Mouse (Mus musculus): Measurements from ENCODE around the gene Ap1g1. TPM values are rescaled to one million over a fixed set of nuclear protein-coding genes. Genes with fewer than 3 reads are reported as not detected.
"Not testable (repeated sequence)": the region's sequence is repeated elsewhere in the genome, so short reads cannot be mapped to it uniquely, and the experiment has no call there.

Ap1g1 gene
- polyA plus RNA-seq, 1 experiment from 2014 or later: 51.4 TPM

- H3K4me3 ChIP-seq: no peak overlapping the region
- H3K4me2 ChIP-seq: no peak overlapping the region
- ATAC-seq (ENCODE audit: low FRiP score): no peak
- no peaks in the 10 kb centered on the region for H3K9me3 ChIP-seq
- 87% methylated on average over 1 of the region's 1 CpGs for WGBS
- H3K4me1 ChIP-seq (replicated peaks): peaks cover 18% of the 10 kb centered on the region
- H3K27ac ChIP-seq: no peak overlapping the region
- H3K9ac ChIP-seq: no peak overlapping the region
- no peaks in the 10 kb centered on the region for H3K27me3 ChIP-seq
- H3K36me3 ChIP-seq: peaks cover 3% of the 10 kb centered on the region; the same call in 1 of the 2 replicates
Measured at GRCm38 (mm10) chr8:109871056-109871455, 92.7 kb downstream of the Ap1g1 start.

DNA sequence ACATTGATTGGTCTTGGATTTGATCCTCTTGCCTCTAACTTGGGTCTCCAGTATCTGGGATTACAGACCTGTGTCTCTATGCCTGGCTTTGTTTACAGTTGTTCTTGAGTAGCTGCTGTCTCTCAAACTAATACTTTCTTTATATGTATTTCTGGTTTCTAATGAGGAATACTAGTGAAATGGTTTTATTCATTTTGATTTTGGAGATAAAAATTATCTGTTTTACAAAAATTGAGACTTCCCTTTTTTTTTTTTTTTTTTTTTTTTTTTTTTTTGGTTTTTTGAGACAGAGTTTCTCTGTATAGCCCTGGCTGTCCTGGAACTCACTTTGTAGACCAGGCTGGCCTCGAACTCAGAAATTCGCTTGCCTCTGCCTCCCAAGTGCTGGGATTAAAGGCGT, 95.4 kb downstream of the Ap1g1 start:
- H3K9me3 ChIP-seq: not testable (repeated sequence)
- 94% methylated on average over 3 of the region's 3 CpGs for WGBS

GRCm38 (mm10) chr8:109880012-109880662, 101.8 kb downstream of the Ap1g1 start:
- Histone ChIP-seq H3K36me3 (peaks cover 43% of the 10 kb centered on the region), H3K27me3 (no peaks in the 10 kb centered on the region), H3K9me3 (no peaks in the 10 kb centered on the region), H3K4me2 (no peak overlapping the region), H3K4me3 (no peak overlapping the region), H3K9ac (no peak overlapping the region), H3K4me1 (replicated peaks) (no peaks in the 10 kb centered on the region), H3K27ac (no peak overlapping the region)
- ATAC-seq (ENCODE audit: low FRiP score): no peak
- WGBS: 91% methylated on average over 5 of the region's 5 CpGs

More for the DNA sequence above, 95.4 kb downstream of the Ap1g1 start:
- H3K4me2 ChIP-seq; H3K4me3 ChIP-seq; ATAC-seq (ENCODE audit: low FRiP score); H3K27me3 ChIP-seq; H3K27ac ChIP-seq; H3K9ac ChIP-seq: not testable (repeated sequence)
- Histone ChIP-seq H3K36me3 (peaks cover 22% of the 10 kb centered on the region), H3K4me1 (replicated peaks) (peaks cover 14% of the 10 kb centered on the region)

DNA sequence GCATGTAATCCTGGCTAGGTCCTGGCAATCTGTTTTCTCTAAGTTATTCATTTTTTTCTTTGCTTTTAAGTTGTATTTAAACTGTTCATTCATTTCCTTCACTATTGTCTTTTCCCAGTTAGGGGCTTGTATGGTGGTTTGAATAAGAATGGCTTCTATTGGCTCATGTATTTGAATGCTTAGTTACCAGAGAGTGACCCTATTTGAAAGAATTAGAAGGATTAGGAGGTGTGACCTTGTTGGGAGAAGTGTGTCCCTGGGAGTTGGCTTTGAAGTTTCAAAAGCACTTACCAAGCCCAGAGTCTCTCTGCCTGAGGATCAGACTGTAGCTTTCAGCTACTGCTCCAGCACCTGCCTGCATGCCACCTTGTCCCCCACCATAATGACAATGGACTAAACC, 106.9 kb downstream of the Ap1g1 start:
- Histone ChIP-seq H3K36me3 (peaks cover 41% of the 10 kb centered on the region), H3K9me3 (no peaks in the 10 kb centered on the region), H3K4me3 (no peak overlapping the region), H3K4me2 (no peak overlapping the region), H3K9ac (no peak overlapping the region), H3K27ac (no peak overlapping the region), H3K27me3 (no peaks in the 10 kb centered on the region), H3K4me1 (replicated peaks) (no peaks in the 10 kb centered on the region)
- no peak for ATAC-seq (ENCODE audit: low FRiP score)

DNA sequence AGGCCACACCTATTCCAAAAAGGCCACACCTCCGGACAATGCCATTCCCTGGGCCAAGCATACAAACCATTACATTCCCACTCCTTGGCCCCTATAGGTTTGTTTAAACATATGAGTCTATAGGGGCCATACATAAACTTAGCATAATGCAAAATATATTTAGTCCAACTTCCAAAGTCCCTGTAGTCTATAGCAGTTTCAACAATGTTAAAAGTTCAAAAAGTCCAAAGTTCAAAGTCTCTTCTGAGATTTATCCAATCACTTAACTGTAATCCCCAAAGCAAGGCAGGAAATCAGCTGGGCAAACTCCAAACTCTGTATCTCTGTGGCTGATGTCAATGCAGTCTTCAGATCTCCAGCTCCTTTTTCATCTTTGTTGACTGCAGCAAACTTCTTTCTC, 110.9 kb downstream of the Ap1g1 start:
- WGBS: 100% methylated on average over 1 of the region's 1 CpGs
- H3K27ac ChIP-seq: no peak overlapping the region
- no peak for ATAC-seq (ENCODE audit: low FRiP score)
- H3K27me3 ChIP-seq: no peaks in the 10 kb centered on the region
- no peaks in the 10 kb centered on the region for H3K4me1 ChIP-seq (replicated peaks)
- no peak overlapping the region for H3K4me3 ChIP-seq
- peaks cover 43% of the 10 kb centered on the region for H3K36me3 ChIP-seq
- no peaks in the 10 kb centered on the region for H3K9me3 ChIP-seq
- H3K9ac ChIP-seq: no peak overlapping the region
- H3K4me2 ChIP-seq: no peak overlapping the region

- Histone ChIP-seq H3K27me3 (no peaks in the 10 kb centered on the region), H3K4me2 (no peak overlapping the region), H3K4me3 (no peak overlapping the region), H3K9me3 (no peaks in the 10 kb centered on the region), H3K9ac (no peak overlapping the region), H3K36me3 (peaks cover 39% of the 10 kb centered on the region), H3K4me1 (replicated peaks) (no peaks in the 10 kb centered on the region), H3K27ac (no peak overlapping the region)
- ATAC-seq (ENCODE audit: low FRiP score): no peak
- WGBS: 94% methylated on average over 3 of the region's 3 CpGs
Measured at GRCm38 (mm10) chr8:109890794-109891585, 112.6 kb downstream of the Ap1g1 start.

DNA sequence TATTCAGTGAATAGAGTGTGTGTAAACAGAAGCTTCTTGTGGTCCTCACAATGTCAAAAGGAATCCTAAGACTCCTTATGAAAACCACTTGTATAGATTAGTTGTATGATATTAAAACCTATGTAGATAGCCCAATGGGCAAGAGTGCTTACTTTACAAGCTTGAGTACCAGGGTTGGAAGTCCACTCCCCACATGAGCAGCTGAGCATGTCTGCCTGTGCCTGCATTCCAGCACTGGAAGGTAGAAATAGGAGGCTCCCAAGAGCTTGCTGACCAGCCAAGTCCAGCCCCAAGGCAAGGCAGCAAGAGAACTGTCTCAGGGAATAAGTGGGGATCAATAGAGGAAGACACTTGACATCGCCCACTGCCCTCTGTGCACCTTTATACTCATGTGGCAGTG, 116.3 kb downstream of the Ap1g1 start:
- no peaks in the 10 kb centered on the region for H3K4me1 ChIP-seq (replicated peaks)
- H3K4me2 ChIP-seq: no peak overlapping the region
- no peak overlapping the region for H3K27ac ChIP-seq
- ATAC-seq (ENCODE audit: low FRiP score): no peak
- H3K36me3 ChIP-seq: peaks cover 20% of the 10 kb centered on the region
- no peak overlapping the region for H3K4me3 ChIP-seq
- H3K27me3 ChIP-seq: no peaks in the 10 kb centered on the region
- 95% methylated on average over 1 of the region's 1 CpGs for WGBS
- no peak overlapping the region for H3K9ac ChIP-seq
- H3K9me3 ChIP-seq: no peaks in the 10 kb centered on the region

- Histone ChIP-seq H3K36me3 (peaks cover 13% of the 10 kb centered on the region; the same call in 1 of the 2 replicates), H3K27ac (no peak overlapping the region), H3K4me2 (no peak overlapping the region), H3K4me3 (no peak overlapping the region), H3K9ac (no peak overlapping the region), H3K4me1 (replicated peaks) (no peaks in the 10 kb centered on the region), H3K9me3 (no peaks in the 10 kb centered on the region), H3K27me3 (no peaks in the 10 kb centered on the region)
- WGBS: 92% methylated on average over 12 of the region's 12 CpGs
- no peak for ATAC-seq (ENCODE audit: low FRiP score)
Measured at GRCm38 (mm10) chr8:109895355-109895754, 117.0 kb downstream of the Ap1g1 start.

DNA sequence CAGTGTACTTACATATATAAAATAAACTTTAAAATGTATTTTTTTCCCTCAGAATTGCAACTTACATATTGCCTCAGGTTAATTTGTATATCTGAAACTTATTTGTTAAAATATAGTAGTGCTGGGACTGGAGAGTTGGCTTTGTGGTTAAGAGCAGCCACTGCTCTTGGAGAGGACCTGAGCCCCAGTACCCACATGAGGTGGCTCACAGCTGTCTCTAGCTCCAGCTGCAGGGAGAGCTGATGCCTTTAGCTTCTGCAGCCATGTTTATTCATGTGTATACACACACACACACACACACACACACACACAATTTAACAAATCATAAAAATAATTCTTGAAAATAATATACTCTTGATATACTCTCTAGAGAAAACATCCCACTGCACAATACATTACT, 124.0 kb downstream of the Ap1g1 start:
- no peaks in the 10 kb centered on the region for H3K27me3 ChIP-seq
- H3K4me1 ChIP-seq (replicated peaks): no peaks in the 10 kb centered on the region
- H3K4me3 ChIP-seq: no peak overlapping the region
- no peak overlapping the region for H3K4me2 ChIP-seq
- no peaks in the 10 kb centered on the region for H3K9me3 ChIP-seq
- H3K9ac ChIP-seq: no peak overlapping the region
- H3K36me3 ChIP-seq: peaks cover 21% of the 10 kb centered on the region
- H3K27ac ChIP-seq: no peak overlapping the region
- no peak for ATAC-seq (ENCODE audit: low FRiP score)

DNA sequence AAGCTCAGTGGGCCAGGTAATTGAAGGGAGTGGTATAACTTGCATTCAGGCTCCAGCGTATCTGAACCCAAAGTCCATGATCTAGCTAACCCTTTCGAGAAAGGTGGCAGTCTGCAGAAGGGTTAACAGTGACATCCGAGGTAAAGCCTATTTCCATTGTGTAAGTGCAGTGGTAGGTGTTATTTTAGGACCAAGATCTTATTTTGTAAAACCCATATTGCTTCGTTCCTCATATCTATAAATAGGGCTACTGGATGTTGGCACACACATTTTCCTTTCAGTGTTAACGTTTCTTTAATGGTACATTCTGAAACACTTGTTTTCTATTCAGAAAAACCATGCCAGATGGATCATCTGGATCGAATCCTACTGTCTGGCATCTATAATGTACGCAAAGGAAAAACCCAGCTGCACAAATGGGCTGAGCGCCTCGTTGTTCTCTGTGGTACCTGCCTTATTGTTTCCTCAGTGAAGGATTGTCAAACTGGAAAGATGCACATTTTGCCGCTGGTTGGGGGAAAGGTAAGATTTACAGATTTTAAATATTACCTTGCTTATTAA, 125.6 kb downstream of the Ap1g1 start:
- Histone ChIP-seq H3K4me2 (no peak overlapping the region), H3K4me1 (replicated peaks) (no peaks in the 10 kb centered on the region), H3K36me3 (peaks cover 32% of the 10 kb centered on the region), H3K27me3 (no peaks in the 10 kb centered on the region), H3K9me3 (no peaks in the 10 kb centered on the region), H3K27ac (no peak overlapping the region), H3K9ac (no peak overlapping the region), H3K4me3 (no peak overlapping the region)
- ATAC-seq (ENCODE audit: low FRiP score): no peak
- WGBS: 86% methylated on average over 10 of the region's 10 CpGs

GRCm38 (mm10) chr8:109904928-109905668, 126.7 kb downstream of the Ap1g1 start:
- no peak for ATAC-seq (ENCODE audit: low FRiP score)
- Histone ChIP-seq H3K36me3 (peaks cover 43% of the 10 kb centered on the region), H3K9ac (no peak overlapping the region), H3K4me3 (no peak overlapping the region), H3K27ac (no peak overlapping the region), H3K4me1 (replicated peaks) (no peaks in the 10 kb centered on the region), H3K27me3 (no peaks in the 10 kb centered on the region), H3K9me3 (no peaks in the 10 kb centered on the region), H3K4me2 (no peak overlapping the region)
- 97% methylated on average over 1 of the region's 1 CpGs for WGBS

DNA sequence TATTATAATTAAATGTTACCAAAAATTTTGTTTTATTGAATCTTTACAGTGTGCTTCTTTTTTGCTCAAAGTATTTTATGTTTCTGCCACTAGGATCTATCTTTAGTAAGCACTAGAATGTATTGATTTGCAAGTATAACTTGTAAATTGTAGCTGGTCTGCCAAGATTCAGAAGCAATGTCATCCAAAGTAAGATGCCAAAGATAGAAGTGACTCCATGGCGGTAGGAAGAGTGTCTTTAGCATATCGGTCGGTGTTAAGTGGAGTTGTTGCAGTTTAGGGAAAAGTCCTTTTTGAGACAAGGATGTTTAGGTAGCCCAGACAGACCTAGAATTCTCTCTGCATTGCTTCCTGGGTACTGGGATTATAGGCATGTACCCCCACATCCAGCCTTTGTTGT, 128.6 kb downstream of the Ap1g1 start:
- WGBS: 96% methylated on average over 3 of the region's 3 CpGs
- H3K4me2 ChIP-seq: no peak overlapping the region
- no peak overlapping the region for H3K4me3 ChIP-seq
- no peak overlapping the region for H3K27ac ChIP-seq
- H3K9me3 ChIP-seq: no peaks in the 10 kb centered on the region
- ATAC-seq (ENCODE audit: low FRiP score): no peak
- no peaks in the 10 kb centered on the region for H3K4me1 ChIP-seq (replicated peaks)
- no peaks in the 10 kb centered on the region for H3K27me3 ChIP-seq
- H3K36me3 ChIP-seq: peaks cover 48% of the 10 kb centered on the region
- H3K9ac ChIP-seq: no peak overlapping the region
